Mouse (Mus musculus) stomach, postnatal 0 days (tissue): ENCODE measurements around the gene Ugt1a6a. TPM values are rescaled to one million over a fixed set of nuclear protein-coding genes. Genes with fewer than 3 reads are reported as not detected.
"Not testable (repeated sequence)": the region's sequence is repeated elsewhere in the genome, so short reads cannot be mapped to it uniquely, and the experiment has no call there.

Experiments used
- ATAC-seq: fragments of 200-750 bp; cut with Nextera tagmentation; 2 replicates; pipeline ENCODE4 v1.8.0; 2017; ENCODE audit not compliant: low FRiP score, low TSS enrichment
- DNase-seq: peaks from one replicate; pipeline ENCODE4 v3.0.0-alpha.2; 2016; ENCODE audit warnings: low spot score
- H3K27ac ChIP-seq: fragments of 300-500 bp; sonication (generic); replicated peaks from 2 replicates; pipeline ENCODE4 v1.5.1; 2014; ENCODE audit warnings: mild to moderate bottlenecking, control low read depth
- H3K27me3 ChIP-seq: fragments of 300-500 bp; sonication (generic); 2 replicates; pipeline ENCODE4 v1.6.1; 2014; ENCODE audit warnings: low read length; ENCODE audit not compliant: control insufficient read depth, insufficient read depth
- H3K36me3 ChIP-seq: fragments of 300-500 bp; sonication (generic); 2 replicates; pipeline ENCODE4 v1.6.1; 2014; ENCODE audit warnings: low read length, mixed read lengths; ENCODE audit not compliant: control insufficient read depth, insufficient read depth
- H3K4me1 ChIP-seq: fragments of 300-500 bp; sonication (generic); replicated peaks from 2 replicates; pipeline ENCODE4 v1.6.1; 2014; ENCODE audit warnings: antibody characterized with exemption; ENCODE audit not compliant: control insufficient read depth, insufficient read depth
- H3K4me2 ChIP-seq: fragments of 300-500 bp; sonication (generic); replicated peaks from 2 replicates; pipeline ENCODE4 v1.6.1; 2014; ENCODE audit warnings: low read depth, mild to moderate bottlenecking, control low read depth, moderate library complexity
- H3K4me3 ChIP-seq: fragments of 300-500 bp; sonication (generic); 2 replicates; pipeline ENCODE4 v1.5.1; 2014; ENCODE audit warnings: low read depth, low read length, control low read depth
- H3K9ac ChIP-seq: fragments of 300-500 bp; sonication (generic); 2 replicates; pipeline ENCODE4 v1.6.1; 2014; ENCODE audit warnings: mild to moderate bottlenecking, low read length, control low read depth, mixed read lengths
- H3K9me3 ChIP-seq: fragments of 300-500 bp; sonication (generic); 2 replicates; pipeline ENCODE4 v1.6.1; 2016; ENCODE audit warnings: low read length; ENCODE audit not compliant: control insufficient read depth
- CTCF ChIP-seq: IDR thresholded peaks from 2 replicates; pipeline ENCODE4 v1.5.1; 2016; ENCODE audit warnings: antibody characterized with exemption, low read depth, mild to moderate bottlenecking, moderate library complexity
- EP300 ChIP-seq: optimal IDR thresholded peaks from 2 replicates; pipeline ENCODE3; 2016; ENCODE audit warnings: antibody characterized with exemption
- WGBS: fragments of 180-500 bp; shearing (Covaris S2); extraction: QIAGEN DNeasy Blood & Tissue Kit; methylation state at CpG from one replicate; pipeline ENCODE4 v1.1.7; 2014; 5-methylcytosine and 5-hydroxymethylcytosine counted together
- polyA plus RNA-seq: library from polyadenylated mRNA; unstranded; fragments of >200 nt; fragmentation: Nextera tagmentation; extraction: Ambion mirVana; gene quantifications from 2 replicates; pipeline ENCODE4 v1.2.1, GENCODE M21; 2015

The Ugt1a6a gene
- polyA plus RNA-seq = 56.5 and 65.8 TPM in 2 replicates

- H3K9ac ChIP-seq, H3K4me1 ChIP-seq, H3K36me3 ChIP-seq, H3K4me3 ChIP-seq, H3K9me3 ChIP-seq, H3K27me3 ChIP-seq: not testable (repeated sequence)
- ATAC-seq (peak; percentile 76), DNase-seq (peak; percentile 53)
- peak within 1 kb of the TSS; percentile 85 for H3K27ac ChIP-seq
- 21% methylated on average over 5 of the region's 5 CpGs for WGBS
- H3K4me2 ChIP-seq = peak within 1 kb of the TSS; percentile 35
Measured at GRCm38 (mm10) chr1:88134457-88135011, at the start of gene Ugt1a6a. Gene Ugt1a6a, plus strand, starts transcription at chr1:88134809.

DNA sequence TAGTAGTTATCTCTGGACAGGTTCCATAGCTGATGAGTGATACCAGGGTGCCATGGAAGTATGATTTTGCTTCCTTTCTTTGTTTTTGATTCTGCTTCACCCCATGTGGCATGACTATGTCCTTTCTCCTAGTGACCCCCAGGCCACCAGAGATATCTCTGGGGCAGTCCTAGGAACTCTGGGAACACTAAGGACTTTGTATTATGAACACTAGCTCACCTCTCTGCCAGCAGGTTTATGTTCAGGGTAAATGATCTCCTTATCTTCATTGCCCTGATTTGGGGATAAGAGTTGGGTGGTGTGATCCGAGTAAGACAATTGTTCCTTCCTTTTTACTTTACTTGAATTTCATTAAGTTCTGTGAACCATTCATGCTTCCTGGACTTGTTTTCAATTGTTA is 48.5 kb upstream of the Ugt1a6a start:
- H3K4me3 ChIP-seq = no peak overlapping the region
- no peak overlapping the region for H3K4me2 ChIP-seq
- DNase-seq = no peak
- H3K27ac ChIP-seq = no peak overlapping the region
- no peaks in the 10 kb centered on the region for H3K4me1 ChIP-seq
- H3K27me3 ChIP-seq = no peaks in the 10 kb centered on the region
- 58% methylated on average over 1 of the region's 1 CpGs for WGBS
- no peaks in the 10 kb centered on the region for H3K36me3 ChIP-seq
- ATAC-seq = no peak
- no peak overlapping the region for H3K9ac ChIP-seq
- no peak for TF ChIP-seq CTCF
- TF ChIP-seq EP300 = no peak
- no peaks in the 10 kb centered on the region for H3K9me3 ChIP-seq

DNA sequence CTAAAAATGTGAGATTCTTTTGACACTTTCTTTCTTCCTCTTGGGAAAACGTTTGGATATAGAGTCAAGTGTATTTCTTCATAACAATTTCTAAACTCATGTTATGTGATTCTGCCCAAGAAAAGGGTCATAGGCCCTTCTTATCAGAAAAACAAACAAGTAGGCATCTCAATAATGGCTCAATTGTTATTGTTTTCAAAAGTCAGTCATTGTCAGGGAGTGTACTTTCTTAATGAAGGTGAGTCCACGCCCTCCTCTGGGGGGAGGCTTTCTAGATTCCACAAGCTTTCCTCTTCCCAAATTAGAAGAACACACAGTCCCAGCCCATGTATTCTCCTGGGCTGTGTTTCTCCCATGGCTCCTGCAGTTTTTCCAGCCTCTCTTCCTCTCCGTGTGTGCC is 47.1 kb upstream of the Ugt1a6a start, which contains the start of gene Ugt1a8:
Ugt1a8 (plus strand) TSS at position 301 of the 400 bp plus-strand sequence.
- H3K4me1 ChIP-seq = no peaks in the 10 kb centered on the region
- DNase-seq = no peak
- H3K27ac ChIP-seq = no peak within 1 kb of the TSS
- no peak within 1 kb of the TSS for H3K9ac ChIP-seq
- H3K9me3 ChIP-seq = no peaks in the 10 kb centered on the region
- no peak for ATAC-seq
- WGBS = 66% methylated on average over 3 of the region's 3 CpGs
- H3K27me3 ChIP-seq = no peaks in the 10 kb centered on the region
- no peak within 1 kb of the TSS for H3K4me2 ChIP-seq
- H3K4me3 ChIP-seq = no peak within 1 kb of the TSS
- H3K36me3 ChIP-seq = no peaks in the 10 kb centered on the region
- TF ChIP-seq EP300 (no peak), CTCF (no peak)

DNA sequence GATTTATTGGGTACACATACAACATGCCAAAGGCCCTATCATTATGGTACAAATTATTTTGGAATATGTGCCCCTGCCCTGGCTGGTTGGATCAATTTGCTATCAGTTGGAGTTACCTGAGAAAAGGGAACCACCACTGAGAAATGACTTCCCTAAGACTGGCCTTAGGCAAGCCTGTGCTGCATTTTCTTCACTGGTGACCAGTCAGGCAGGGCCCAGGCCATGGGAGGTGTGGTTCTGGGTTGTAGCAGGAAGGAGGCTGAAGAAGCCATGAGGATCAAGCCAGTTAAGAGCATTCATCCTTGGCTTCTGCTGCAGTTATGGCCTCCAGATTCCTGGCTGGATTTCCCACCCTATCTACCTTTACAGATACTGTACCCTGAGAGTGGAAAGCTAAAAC is 42.3 kb upstream of the Ugt1a6a start:
- Histone ChIP-seq H3K36me3 (no peaks in the 10 kb centered on the region), H3K27ac (no peak overlapping the region), H3K4me2 (no peak overlapping the region), H3K4me3 (no peak overlapping the region), H3K9ac (no peak overlapping the region), H3K27me3 (no peaks in the 10 kb centered on the region), H3K4me1 (no peaks in the 10 kb centered on the region), H3K9me3 (no peaks in the 10 kb centered on the region)
- ATAC-seq (no peak), DNase-seq (no peak)
- TF ChIP-seq CTCF (no peak), EP300 (no peak)

DNA sequence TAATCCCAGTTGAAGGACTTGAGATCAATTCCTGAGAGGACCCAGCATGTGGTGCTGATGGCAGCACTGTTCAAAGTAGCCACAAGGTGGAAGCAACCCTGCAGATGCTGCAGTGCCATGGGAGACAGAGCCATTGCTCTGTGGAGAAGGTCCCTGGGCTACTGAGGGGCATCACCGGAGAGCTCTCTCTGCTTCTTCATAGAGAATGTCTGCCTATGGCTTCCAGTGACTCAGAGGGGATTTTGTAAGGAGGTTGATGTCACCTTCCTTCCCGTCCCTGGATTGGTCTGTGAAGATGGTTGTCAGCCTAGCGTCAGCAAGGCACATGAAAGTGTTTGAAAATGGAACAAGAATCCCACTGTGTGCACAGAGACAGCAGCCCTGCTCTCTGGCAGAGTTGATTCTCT is 40.3 kb upstream of the Ugt1a6a start:
- H3K9ac ChIP-seq, H3K36me3 ChIP-seq, H3K4me3 ChIP-seq, H3K4me2 ChIP-seq, H3K9me3 ChIP-seq, H3K4me1 ChIP-seq, H3K27me3 ChIP-seq: not testable (repeated sequence)
- peak overlapping the region; percentile 89 for H3K27ac ChIP-seq
- WGBS = 59% methylated on average over 3 of the region's 3 CpGs
- ATAC-seq (peak; percentile 38; the same call in 1 of the 2 replicates), DNase-seq (peak; percentile 23)
- TF ChIP-seq CTCF = peak; percentile 67

DNA sequence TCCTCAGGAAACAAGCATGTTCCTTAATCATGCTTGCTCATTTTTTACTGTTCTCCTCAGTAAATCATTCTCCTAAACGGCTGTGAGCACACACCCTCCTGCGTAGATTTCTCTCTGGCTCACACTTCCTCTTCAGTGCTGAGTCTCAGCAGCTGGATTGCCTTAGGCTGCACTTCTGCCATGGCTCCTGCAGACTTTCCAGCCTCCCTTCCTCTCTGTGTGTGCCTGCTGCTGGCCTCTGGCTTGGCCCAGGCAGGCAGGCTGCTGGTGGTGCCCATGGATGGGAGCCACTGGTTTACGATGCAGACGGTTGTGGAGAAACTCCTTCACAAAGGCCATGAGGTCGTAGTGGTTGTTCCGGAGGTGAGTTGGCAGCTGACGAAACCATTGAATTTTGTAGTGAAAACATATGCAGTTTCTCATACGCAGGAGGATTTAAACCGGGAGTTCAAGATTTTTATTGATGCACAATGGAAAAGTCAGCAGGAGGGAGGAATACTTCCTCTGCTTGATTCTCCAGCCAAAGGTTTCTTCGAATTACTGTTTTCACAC is 39.6 kb upstream of the Ugt1a6a start, which contains the start of gene Ugt1a7c:
Ugt1a7c (plus strand) TSS at position 122 of the 552 bp plus-strand sequence.
- Histone ChIP-seq H3K4me3 (peak within 1 kb of the TSS; percentile 18; the same call in 1 of the 2 replicates), H3K27me3 (no peaks in the 10 kb centered on the region), H3K4me1 (no peaks in the 10 kb centered on the region), H3K9me3 (no peaks in the 10 kb centered on the region), H3K9ac (peak within 1 kb of the TSS; percentile 58), H3K36me3 (no peaks in the 10 kb centered on the region), H3K4me2 (peak within 1 kb of the TSS; percentile 45), H3K27ac (peak within 1 kb of the TSS; percentile 89)
- ATAC-seq (peak; percentile 75), DNase-seq (peak; percentile 35)
- WGBS = 15% methylated on average over 10 of the region's 10 CpGs
- TF ChIP-seq CTCF (no peak), EP300 (no peak)

- not testable (repeated sequence) for H3K4me1 ChIP-seq, H3K9ac ChIP-seq, H3K27me3 ChIP-seq, H3K4me2 ChIP-seq, H3K36me3 ChIP-seq, H3K9me3 ChIP-seq, H3K27ac ChIP-seq, H3K4me3 ChIP-seq
- WGBS = 60% methylated on average over 3 of the region's 3 CpGs
- DNase-seq = peak; percentile 53
- peak; percentile 85 for ATAC-seq
Measured at GRCm38 (mm10) chr1:88098546-88098945, 36.1 kb upstream of the Ugt1a6a start.

GRCm38 (mm10) chr1:88099691-88100090 is 34.9 kb upstream of the Ugt1a6a start:
- H3K4me3 ChIP-seq, H3K9ac ChIP-seq, H3K4me2 ChIP-seq, ATAC-seq, H3K27me3 ChIP-seq, DNase-seq, H3K27ac ChIP-seq, H3K9me3 ChIP-seq, H3K36me3 ChIP-seq, H3K4me1 ChIP-seq: not testable (repeated sequence)
- WGBS = 54% methylated on average over 2 of the region's 2 CpGs
